Mouse (Mus musculus) T-helper 2 cell (primary cell): ENCODE data around the gene Rbm4.
"Not testable (repeated sequence)": the region's sequence is repeated elsewhere in the genome, so short reads cannot be mapped to it uniquely, and the experiment has no call there.

Experiments used
- in situ Hi-C: fragments of 300-600 bp; cut with MboI, MseI; formaldehyde crosslinking; loops from one replicate; pipeline ENCODE4 v1.15.1; 2025; ENCODE audit warnings: high pct_unique_total_duplicates

Gene Rbm4

DNA sequence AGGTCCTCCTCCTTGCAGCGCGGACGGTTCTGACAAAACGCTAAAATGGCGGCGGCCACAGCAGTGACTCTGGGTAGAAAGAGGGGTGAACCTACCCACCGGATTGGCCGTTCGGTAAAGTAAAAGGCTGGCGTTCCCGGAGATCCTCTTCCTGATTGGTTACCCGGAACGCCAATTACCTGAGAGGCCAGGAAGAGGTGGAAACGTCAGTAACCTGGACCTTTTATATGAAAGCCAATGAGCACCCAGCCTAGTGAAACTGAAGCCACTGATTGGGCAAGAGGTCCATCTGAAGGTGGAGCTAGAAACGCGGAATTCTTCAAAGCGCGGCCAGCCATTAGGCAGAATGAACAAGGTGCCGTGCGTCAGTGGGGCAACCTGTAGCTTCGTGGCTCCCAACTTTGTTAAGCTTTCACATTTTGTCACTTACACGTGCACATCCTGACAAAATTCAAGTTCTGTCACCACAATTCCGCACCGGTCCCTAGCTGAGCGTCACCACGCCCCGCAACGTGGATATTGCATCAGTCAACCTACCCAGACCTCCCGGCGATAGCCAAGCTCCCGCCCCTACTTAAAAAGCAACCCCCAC is at the start of gene Rbm4:
Rbm4 (minus strand) TSS at position 71 of the 592 bp plus-strand sequence.
- in situ Hi-C loops = no loop called here

DNA sequence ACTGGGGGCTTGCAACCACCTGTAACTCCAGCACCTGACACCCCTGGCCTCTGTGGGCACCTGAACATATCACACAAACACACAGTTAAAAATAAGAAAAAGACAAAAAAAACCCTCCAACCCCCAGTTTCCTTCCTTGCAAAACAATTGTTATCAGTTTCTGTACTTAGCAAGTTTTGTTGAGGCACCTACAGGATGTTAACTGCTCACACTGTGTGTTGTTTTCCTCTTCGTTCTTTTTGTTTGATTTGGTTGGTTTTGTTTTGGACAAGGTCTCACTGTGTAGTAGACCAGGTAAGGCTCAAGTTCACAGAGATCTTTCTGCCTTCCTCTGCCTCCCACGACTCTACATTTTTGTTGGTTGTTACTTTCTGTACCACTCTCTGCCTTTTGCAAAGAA is 48.9 kb upstream of the Rbm4 start:
- in situ Hi-C loops = no loop called here

GRCm38 (mm10) chr19:4840848-4841247 is 47.1 kb upstream of the Rbm4 start:
- in situ Hi-C loops = no loop called here

GRCm38 (mm10) chr19:4839149-4839548 is 45.4 kb upstream of the Rbm4 start, which contains the start of the genes Ccs and Ccdc87:
Ccs (minus strand) TSS chr19:4839332.
Ccdc87 (plus strand) TSS chr19:4839366.
- in situ Hi-C loops = loop anchor here (10.0 kb wide), 1 partner anchor 194 kb away; no protein-coding TSS in a partner anchor

GRCm38 (mm10) chr19:4838526-4839140 is 44.9 kb upstream of the Rbm4 start:
- in situ Hi-C loops = loop anchor here (10.0 kb wide), 1 partner anchor 194 kb away; no protein-coding TSS in a partner anchor

DNA sequence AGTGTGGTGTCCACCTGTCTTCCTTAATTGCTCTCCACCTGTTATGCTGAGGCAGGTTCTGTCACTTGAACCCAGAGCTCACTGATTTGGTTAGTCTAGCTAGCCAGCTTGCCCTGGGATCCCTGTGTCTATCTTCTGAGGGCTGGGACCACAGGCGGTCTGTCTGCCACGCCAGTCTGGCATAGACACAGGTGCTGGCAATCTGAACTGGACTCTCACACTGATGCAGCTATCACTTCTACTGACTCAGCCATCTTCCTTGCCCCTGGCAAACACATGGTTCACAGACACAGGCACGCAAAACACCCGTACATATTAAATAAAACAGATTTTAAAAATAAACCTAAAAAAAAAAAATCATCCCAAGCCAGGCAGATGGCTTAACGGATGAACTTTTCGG is 43.3 kb upstream of the Rbm4 start:
- in situ Hi-C loops = loop anchor here (10.0 kb wide), 1 partner anchor 192 kb away; no protein-coding TSS in a partner anchor

GRCm38 (mm10) chr19:4836096-4836495 is 42.4 kb upstream of the Rbm4 start:
- in situ Hi-C loops = loop anchor here (10.0 kb wide), 1 partner anchor 191 kb away; no protein-coding TSS in a partner anchor

DNA sequence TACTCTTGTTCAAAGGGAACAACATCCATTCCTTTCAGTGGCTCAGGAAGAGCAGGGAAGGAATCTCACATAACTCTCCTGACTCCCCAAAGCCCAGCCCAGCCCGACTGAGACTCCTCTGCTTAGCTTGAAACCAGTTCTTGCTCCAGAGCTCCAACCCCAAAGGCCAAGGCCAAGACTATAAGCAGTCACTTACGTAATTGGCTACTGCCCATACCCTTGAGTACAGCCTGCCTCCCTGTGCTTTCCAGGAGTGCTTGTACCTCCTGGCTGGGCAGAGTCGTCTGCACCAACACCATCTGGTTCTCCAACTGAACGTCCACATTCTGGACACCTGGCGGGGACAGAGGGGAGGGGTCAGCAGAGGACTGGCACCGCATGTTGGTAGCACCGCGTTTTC is 40.3 kb upstream of the Rbm4 start:
- in situ Hi-C loops = loop anchor here (10.0 kb wide), 1 partner anchor 189 kb away; no protein-coding TSS in a partner anchor

DNA sequence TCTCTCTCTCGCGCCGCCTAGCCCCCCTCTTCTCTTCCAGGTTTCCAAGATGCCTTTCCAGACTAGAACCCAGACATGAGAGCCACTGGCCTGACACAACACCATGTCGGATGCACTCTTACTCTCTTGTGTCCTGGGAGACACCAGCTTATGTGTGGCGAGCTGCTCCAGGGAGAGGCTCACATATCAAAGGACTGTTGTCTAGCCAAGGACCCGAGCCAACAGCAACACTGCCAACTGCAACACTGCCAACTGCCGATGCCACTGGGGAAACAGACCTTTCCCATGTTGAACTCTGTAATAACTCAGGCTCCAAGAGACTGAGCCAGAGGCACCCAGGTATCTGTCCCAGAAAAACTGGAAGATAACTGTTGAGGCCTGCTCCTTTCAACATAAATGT is 35.5 kb upstream of the Rbm4 start:
- in situ Hi-C loops = no loop called here

- in situ Hi-C loops = no loop called here
Observed at GRCm38 (mm10) chr19:4828444-4829114, 34.9 kb upstream of the Rbm4 start.

- in situ Hi-C loops = no loop called here
Observed at GRCm38 (mm10) chr19:4820678-4821303, 27.1 kb upstream of the Rbm4 start.

DNA sequence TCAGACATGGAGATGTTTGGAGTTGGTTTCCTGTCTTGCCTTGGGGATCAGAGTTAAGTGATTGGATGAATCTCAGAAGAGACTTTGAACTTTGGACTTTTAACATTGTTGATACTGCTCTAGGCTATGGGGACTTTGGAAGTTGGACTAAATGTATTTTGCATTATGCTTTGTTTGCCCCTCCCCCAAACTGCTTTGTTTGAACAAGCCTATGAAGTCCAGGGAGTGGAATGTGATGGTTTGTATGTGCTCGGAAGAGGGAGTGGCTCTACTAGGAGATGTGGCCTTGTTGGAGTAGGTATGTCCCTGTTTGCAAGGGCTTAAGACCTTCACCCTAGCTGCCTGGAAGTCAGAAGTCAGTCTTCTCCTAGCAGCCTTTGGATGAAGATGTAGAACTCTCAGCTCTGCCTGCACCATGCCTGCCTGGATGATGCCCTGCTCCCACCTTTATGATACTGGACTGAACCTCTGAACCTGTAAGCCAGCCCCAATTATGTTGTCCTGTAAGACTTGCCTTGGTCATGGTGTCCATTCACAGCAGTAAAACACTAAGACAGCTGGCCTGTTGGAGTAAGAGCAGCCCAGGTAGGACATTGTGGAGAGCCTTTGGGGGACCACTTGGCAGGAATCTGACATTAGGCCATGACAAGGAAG is 23.6 kb upstream of the Rbm4 start:
- in situ Hi-C loops = no loop called here

DNA sequence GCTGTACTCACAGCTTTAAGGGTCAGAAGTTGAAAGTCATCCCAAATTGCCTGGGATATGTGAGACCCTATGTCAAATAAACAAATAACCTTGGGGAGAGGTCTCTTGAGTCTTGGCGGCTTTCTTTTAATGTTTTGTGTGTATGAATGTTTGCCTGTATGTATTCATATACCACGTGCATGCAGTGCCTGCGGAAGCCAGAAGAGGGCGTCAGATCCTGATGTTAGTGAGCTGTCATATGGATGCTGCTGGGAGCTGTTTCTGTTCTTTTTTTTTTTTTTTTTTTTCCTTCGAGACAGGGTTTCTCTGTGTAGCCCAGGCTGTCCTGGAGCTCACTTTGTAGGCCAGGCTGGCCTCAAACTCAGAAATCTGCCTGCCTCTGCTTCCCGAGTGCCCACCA is 19.3 kb upstream of the Rbm4 start:
- in situ Hi-C loops = no loop called here

DNA sequence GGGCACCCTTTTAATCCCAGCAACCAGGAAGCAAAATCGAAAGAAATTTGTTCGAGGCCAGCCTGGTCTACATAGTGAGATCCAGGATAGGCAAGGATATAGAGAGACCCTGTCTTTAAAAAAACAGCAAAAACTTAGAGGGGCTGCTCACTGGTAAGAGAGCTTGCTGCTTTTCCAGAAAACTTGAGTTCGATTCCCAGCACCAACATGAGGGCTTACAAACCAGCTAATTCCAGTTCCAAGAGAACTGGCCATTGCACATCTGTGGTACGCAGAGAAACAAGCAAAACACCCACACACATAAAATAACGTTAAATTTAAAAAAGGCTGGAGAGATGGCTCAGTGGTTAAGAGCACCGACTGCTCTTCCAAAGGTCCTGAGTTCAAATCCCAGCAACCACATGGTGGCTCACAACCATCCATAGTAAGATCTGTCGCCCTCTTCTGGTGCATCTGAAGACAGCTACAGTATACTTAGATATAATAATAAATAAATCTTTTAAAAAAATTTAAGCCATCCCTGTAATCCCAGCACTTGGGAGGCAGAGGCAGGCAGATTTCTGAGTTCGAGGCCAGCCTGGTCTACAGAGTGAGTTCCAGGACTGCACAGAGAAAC is 18.7 kb upstream of the Rbm4 start:
- in situ Hi-C loops = not testable (repeated sequence)

GRCm38 (mm10) chr19:4811909-4812242 is 18.2 kb upstream of the Rbm4 start:
- in situ Hi-C loops = no loop called here

DNA sequence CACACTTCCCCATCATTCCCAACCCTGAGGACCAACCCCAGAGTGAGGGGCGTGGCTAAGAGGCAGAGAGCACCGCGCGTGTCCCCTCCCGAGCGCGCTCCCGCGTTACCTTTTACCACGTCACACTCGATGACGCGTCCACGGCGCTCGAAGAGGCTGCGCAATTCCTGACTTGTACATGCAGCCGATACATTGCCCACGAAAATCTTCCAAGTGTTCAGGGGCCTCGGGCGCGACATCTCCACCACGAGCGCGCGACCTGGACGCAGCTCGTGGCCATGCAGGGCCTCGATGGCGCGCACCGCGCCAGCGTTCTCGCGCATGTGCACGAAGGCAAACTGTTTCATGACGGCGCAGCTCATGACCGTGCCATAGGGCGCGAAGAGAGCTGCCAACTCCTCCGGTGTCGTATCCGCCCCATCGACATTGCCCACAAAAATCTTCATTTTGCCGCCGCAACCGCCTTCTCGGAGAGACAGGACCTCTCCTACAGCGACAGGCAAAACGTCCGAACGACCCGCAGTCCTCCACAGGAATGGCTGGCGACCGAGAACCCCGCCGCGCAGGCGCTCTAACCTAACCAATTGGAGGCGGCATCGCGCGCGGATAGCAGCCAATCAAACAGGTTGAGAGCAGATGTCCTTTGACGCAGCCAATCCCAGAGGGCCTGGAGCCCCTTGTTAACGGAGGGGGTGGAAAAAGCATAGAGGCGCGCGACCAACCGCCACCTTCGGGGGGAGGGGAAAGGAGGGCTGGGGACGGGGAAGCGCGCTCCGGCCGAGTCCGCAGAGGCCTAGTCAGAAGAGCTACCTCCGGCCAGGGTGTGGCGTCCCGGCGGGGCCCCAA is 17.6 kb upstream of the Rbm4 start, which contains the start of the genes Gm21992 and Rbm14:
Gm21992 (minus strand) TSS at position 550 of the 846 bp plus-strand sequence.
Rbm14 (minus strand) TSS at position 572 of the 846 bp plus-strand sequence.
- in situ Hi-C loops = no loop called here

DNA sequence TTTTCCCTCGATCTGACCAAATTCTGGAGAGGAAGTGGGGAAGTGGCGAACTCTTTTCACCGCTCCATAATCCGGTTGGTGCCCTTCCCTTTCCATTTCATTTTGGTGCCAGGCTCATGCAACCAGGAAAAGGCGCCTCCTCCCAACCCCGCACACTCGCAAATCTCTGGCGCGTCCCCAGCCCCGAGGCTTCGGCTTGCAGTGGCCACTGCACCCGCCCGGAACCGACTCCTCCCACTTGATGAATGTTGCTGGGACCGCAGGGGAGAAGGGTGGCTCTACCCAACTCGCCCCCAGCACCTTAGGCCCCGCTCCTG is 17.0 kb upstream of the Rbm4 start:
- in situ Hi-C loops = no loop called here

DNA sequence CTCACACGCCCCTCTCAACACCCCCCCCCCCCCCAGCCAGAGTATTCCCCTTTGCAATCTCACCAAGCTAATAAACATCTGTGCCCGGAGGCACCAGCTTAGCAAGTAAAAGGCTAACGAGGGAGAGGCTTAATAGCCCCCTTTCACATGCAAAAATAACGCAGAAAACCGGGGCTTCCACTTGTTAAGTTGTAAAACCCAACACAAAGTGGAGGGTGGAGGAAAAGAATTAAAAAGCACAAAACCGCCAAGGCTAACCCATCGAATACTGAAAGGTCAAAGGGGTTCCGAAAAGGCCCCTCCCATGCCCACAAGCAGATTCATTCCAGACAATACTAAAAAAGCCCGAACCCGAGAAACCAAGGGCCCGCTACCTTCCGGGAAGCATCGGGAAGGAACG is 16.6 kb upstream of the Rbm4 start:
- in situ Hi-C loops = no loop called here

DNA sequence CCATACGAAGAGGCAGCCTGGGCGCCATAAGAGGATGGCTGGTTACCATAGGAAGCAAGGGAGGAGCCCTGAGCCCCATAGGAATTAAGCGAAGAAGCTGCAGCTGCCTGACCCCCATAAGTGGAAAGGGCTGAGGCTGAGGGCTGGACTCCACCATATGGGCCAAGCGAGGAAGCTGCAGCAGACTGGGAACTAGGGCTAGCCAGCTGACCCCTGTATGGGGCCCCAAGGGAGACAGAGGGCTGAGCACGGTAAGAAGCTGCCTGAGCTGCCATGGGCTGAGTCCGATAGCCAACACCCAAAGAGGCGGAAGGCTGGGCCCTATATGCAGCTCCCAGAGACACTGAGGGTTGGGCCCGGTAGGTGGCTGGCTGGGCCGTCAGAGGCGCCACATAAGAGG is 9.6 kb upstream of the Rbm4 start:
- in situ Hi-C loops = no loop called here

GRCm38 (mm10) chr19:4802691-4803091 is 9.0 kb upstream of the Rbm4 start:
- in situ Hi-C loops = no loop called here
